8 mouse cellular contexts compared by ENCODE assay signal in the genomic region with DNA sequence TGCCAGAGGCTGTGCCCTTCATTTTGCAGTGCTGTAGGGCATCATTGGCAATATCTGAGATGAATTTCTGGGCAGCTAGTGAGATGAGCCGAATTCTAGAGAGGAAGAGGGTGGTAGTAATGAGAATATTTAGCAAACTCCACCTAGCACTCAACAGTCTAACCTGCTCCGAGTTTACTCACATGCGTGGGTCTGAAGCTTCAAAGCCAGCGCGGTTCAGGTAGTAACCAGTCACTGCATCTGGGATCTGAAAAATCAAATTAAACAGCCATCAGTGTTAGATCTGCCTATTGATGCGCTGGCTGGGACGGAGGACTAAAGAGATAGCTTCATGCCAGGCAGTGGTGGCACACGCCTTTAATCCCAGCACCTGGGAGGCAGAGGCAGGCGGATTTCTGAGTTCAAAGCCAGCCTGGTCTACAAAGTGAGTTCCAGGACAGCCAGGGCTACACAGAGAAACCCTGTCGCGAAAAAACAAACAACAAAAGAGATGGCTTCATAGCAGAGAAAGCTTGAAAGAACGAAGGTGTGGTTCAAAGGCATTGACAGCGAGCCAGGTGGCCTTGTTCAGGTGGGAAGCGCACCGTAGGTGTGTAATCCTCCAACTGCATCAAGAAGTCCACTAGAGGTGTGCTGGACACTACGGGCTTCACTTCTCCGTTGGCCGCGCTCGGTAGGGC. TPM values are rescaled to one million over a fixed set of nuclear protein-coding genes. Genes with fewer than 3 reads are reported as not detected.
A peak's percentile ranks its signal among the peaks of the same experiment; 100 is the strongest.
ATAC-seq and TF ChIP-seq lines count a peak whose summit lies in the region.
"Not testable (repeated sequence)": the region's sequence is repeated elsewhere in the genome, so short reads cannot be mapped to it uniquely, and the experiment has no call there.

No protein-coding gene starts in this region.

- H3K36me3 ChIP-seq in forebrain, embryonic 12.5 days (replicated peaks): peaks cover 50% of the 10 kb centered on the region
- peaks cover 63% of the 10 kb centered on the region for H3K36me3 ChIP-seq in heart, embryonic 14.5 days (ENCODE audit: control insufficient read depth, insufficient read depth, low read length)
- peaks cover 19% of the 10 kb centered on the region for H3K36me3 ChIP-seq in intestine, embryonic 15.5 days
- peaks cover 54% of the 10 kb centered on the region for H3K36me3 ChIP-seq in limb, embryonic 13.5 days
- peaks cover 44% of the 10 kb centered on the region for H3K36me3 ChIP-seq in lung, embryonic 15.5 days
- peaks cover 23% of the 10 kb centered on the region for H3K36me3 ChIP-seq in myocyte (ENCODE audit: control insufficient read depth, insufficient read depth)
- not testable (repeated sequence) for H3K36me3 ChIP-seq in testis, adult 2 months (ENCODE audit: control insufficient read depth, insufficient read depth, low read length)

- WGBS in forebrain, embryonic 12.5 days: 38% methylated on average over 20 of the region's 20 CpGs
- 31% methylated on average over 20 of the region's 20 CpGs for WGBS in heart, embryonic 14.5 days
- 33% methylated on average over 20 of the region's 20 CpGs for WGBS in intestine, embryonic 15.5 days
- 34% methylated on average over 20 of the region's 20 CpGs for WGBS in limb, embryonic 13.5 days
- WGBS in lung, embryonic 15.5 days: 28% methylated on average over 20 of the region's 20 CpGs

- peak overlapping the region; percentile 92 for H3K4me2 ChIP-seq in forebrain, embryonic 12.5 days
- peak overlapping the region; percentile 85 for H3K4me2 ChIP-seq in heart, embryonic 14.5 days (ENCODE audit: low read length)
- peak overlapping the region; percentile 82 for H3K4me2 ChIP-seq in intestine, embryonic 15.5 days (replicated peaks)
- peak overlapping the region; percentile 86 for H3K4me2 ChIP-seq in limb, embryonic 13.5 days (replicated peaks)
- peak overlapping the region; percentile 87 for H3K4me2 ChIP-seq in lung, embryonic 15.5 days
- peak overlapping the region; percentile 68 for H3K4me2 ChIP-seq in myocyte (ENCODE audit: low read depth)

- peak overlapping the region; percentile 51 for H3ac ChIP-seq in myocyte (ENCODE audit: control insufficient read depth, insufficient read length)

- TF ChIP-seq CTCF in testis, adult 2 months (IDR thresholded peaks at IDR 0.05; ENCODE audit: control insufficient read depth, insufficient read depth, insufficient replicate concordance, low read depth, low read length): not testable (repeated sequence)

- not testable (repeated sequence) for H3K4me1 ChIP-seq in brown adipose tissue, adult 24 weeks (ENCODE audit: control insufficient read depth, insufficient read depth, insufficient read length, low read length); testis, adult 2 months (ENCODE audit: control insufficient read depth, insufficient read depth, low read length)
- peaks cover 19% of the 10 kb centered on the region for H3K4me1 ChIP-seq in forebrain, embryonic 12.5 days
- peaks cover 3 to 15% of the 10 kb centered on the region in 2 experiments for H3K4me1 ChIP-seq in heart, embryonic 14.5 days (ENCODE audit: control insufficient read depth in 2 of 2, insufficient read depth in 2 of 2, low read length in 2 of 2)
- H3K4me1 ChIP-seq in intestine, embryonic 15.5 days (replicated peaks): peaks cover 13% of the 10 kb centered on the region; the same call in 1 of the 2 replicates
- peaks cover 26% of the 10 kb centered on the region for H3K4me1 ChIP-seq in limb, embryonic 13.5 days
- H3K4me1 ChIP-seq in lung, embryonic 15.5 days: peaks cover 26% of the 10 kb centered on the region

- H3K79me2 ChIP-seq in myocyte (ENCODE audit: control insufficient read depth, insufficient read depth): peaks cover 29% of the 10 kb centered on the region

- peak overlapping the region; percentile 49 for H3K27ac ChIP-seq in brown adipose tissue, adult 24 weeks (replicated peaks; ENCODE audit: low read depth, low read length)
- 0 out of 2 replicates have a peak overlapping the region, but pooled peaks have one; percentile 78 for H3K27ac ChIP-seq in forebrain, embryonic 12.5 days
- H3K27ac ChIP-seq in heart, embryonic 14.5 days (replicated peaks in 1 of 2; ENCODE audit: control insufficient read depth in 1 of 2, insufficient read depth in 1 of 2, low read depth in 2 of 2, low read length in 2 of 2): peak overlapping the region in 1 of 2 experiments; percentile 77; a peak in 3 of 4 replicates
- peak overlapping the region; percentile 79; the same call in 1 of the 2 replicates for H3K27ac ChIP-seq in intestine, embryonic 15.5 days
- not testable (repeated sequence) for H3K27ac ChIP-seq in limb, embryonic 13.5 days
- H3K27ac ChIP-seq in lung, embryonic 15.5 days: 0 out of 2 replicates have a peak overlapping the region, but pooled peaks have one; percentile 81
- peak overlapping the region; percentile 92 for H3K27ac ChIP-seq in testis, adult 2 months (ENCODE audit: control insufficient read depth, insufficient read depth, low read depth, low read length)

- H3K27me3 ChIP-seq in forebrain, embryonic 12.5 days; heart, embryonic 14.5 days (ENCODE audit: control insufficient read depth, insufficient read depth, low read length); intestine, embryonic 15.5 days (replicated peaks); limb, embryonic 13.5 days; lung, embryonic 15.5 days; myocyte (ENCODE audit: control insufficient read depth, insufficient read depth, insufficient read length); testis, adult 2 months (ENCODE audit: control insufficient read depth, insufficient read depth, low read length): not testable (repeated sequence)

- peak overlapping the region; percentile 75 for H3K4me3 ChIP-seq in brown adipose tissue, adult 24 weeks (ENCODE audit: insufficient read depth, low read depth, low read length)
- peak overlapping the region; percentile 93 for H3K4me3 ChIP-seq in forebrain, embryonic 12.5 days (replicated peaks)
- peak overlapping the region; percentile 73 to 87 for H3K4me3 ChIP-seq in heart, embryonic 14.5 days (ENCODE audit: control insufficient read depth in 1 of 2, insufficient read depth in 1 of 2, low read depth in 1 of 2, low read length in 2 of 2)
- peak overlapping the region; percentile 94 for H3K4me3 ChIP-seq in intestine, embryonic 15.5 days (replicated peaks)
- peak overlapping the region; percentile 93 for H3K4me3 ChIP-seq in limb, embryonic 13.5 days
- peak overlapping the region; percentile 96 for H3K4me3 ChIP-seq in lung, embryonic 15.5 days
- H3K4me3 ChIP-seq in myocyte: peak overlapping the region; percentile 32
- H3K4me3 ChIP-seq in testis, adult 2 months (ENCODE audit: control insufficient read depth, low read depth, low read length): peak overlapping the region; percentile 91

- peak; percentile 27; the same call in 1 of the 2 replicates for ATAC-seq in forebrain, embryonic 12.5 days (ENCODE audit: low FRiP score)
- not testable (repeated sequence) for ATAC-seq in heart, embryonic 14.5 days (ENCODE audit: insufficient number of reproducible peaks, insufficient read depth, low FRiP score, low read depth); intestine, embryonic 15.5 days; limb, embryonic 13.5 days (ENCODE audit: low FRiP score, low read depth); lung, embryonic 15.5 days (ENCODE audit: borderline replicate concordance, extremely low read depth, low FRiP score, low TSS enrichment)

- not testable (repeated sequence) for TF ChIP-seq POLR2A in myocyte (IDR thresholded peaks at IDR 0.05; ENCODE audit: insufficient read length, low read depth); testis, adult 2 months (IDR thresholded peaks at IDR 0.05; ENCODE audit: control insufficient read depth, low read depth, low read length)

- peak overlapping the region; percentile 92 for H3K9ac ChIP-seq in forebrain, embryonic 12.5 days
- peak overlapping the region; percentile 86 for H3K9ac ChIP-seq in heart, embryonic 14.5 days (ENCODE audit: low read length)
- peak overlapping the region; percentile 89 for H3K9ac ChIP-seq in intestine, embryonic 15.5 days
- H3K9ac ChIP-seq in limb, embryonic 13.5 days: peak overlapping the region; percentile 92
- peak overlapping the region; percentile 87 for H3K9ac ChIP-seq in lung, embryonic 15.5 days

- not testable (repeated sequence) for H3K9me3 ChIP-seq in forebrain, embryonic 12.5 days; heart, embryonic 14.5 days (ENCODE audit: control insufficient read depth, low read length); intestine, embryonic 15.5 days; limb, embryonic 13.5 days; lung, embryonic 15.5 days

RNA-seq across cellular contexts. Expression of a gene that starts 0.8 kb away (rescaled TPM):
- polyA plus RNA-seq in brown adipose tissue, adult 24 weeks (2012; ENCODE audit: insufficient read depth, insufficient read length, missing spikeins): 146 and 163 TPM in 2 replicates
- polyA plus RNA-seq in forebrain, embryonic 12.5 days (2016; fragmentation: Nextera tagmentation; extraction: Ambion mirVana): 145 and 170 TPM in 2 replicates
- polyA plus RNA-seq in heart, embryonic 14.5 days (2014; fragmentation: Nextera tagmentation; extraction: Ambion mirVana): 135 and 159 TPM in 2 replicates
- 134 and 140 TPM in 2 replicates for polyA plus RNA-seq in intestine, embryonic 15.5 days (2015; fragmentation: Nextera tagmentation; extraction: Ambion mirVana)
- 118 and 133 TPM in 2 replicates for polyA plus RNA-seq in limb, embryonic 13.5 days (2015; fragmentation: Nextera tagmentation; extraction: Ambion mirVana)
- 131 and 136 TPM in 2 replicates for polyA plus RNA-seq in lung, embryonic 15.5 days (2015; fragmentation: Nextera tagmentation; extraction: Ambion mirVana)
- polyA plus RNA-seq in myocyte (2012; fragmentation: generic; extraction: Trizol): 249 TPM
- 472 and 503 TPM in 2 replicates for polyA plus RNA-seq in testis, adult 2 months (2012; rRNA removed)

RNA-seq across cellular contexts. Expression of a gene that starts 6.2 kb away (rescaled TPM):
- polyA plus RNA-seq in brown adipose tissue, adult 24 weeks (2012; ENCODE audit: insufficient read depth, insufficient read length, missing spikeins): 5.7 and 11.3 TPM in 2 replicates
- polyA plus RNA-seq in forebrain, embryonic 12.5 days (2016; fragmentation: Nextera tagmentation; extraction: Ambion mirVana): 39.5 and 41.5 TPM in 2 replicates
- polyA plus RNA-seq in heart, embryonic 14.5 days (2014; fragmentation: Nextera tagmentation; extraction: Ambion mirVana): 19.6 and 22.4 TPM in 2 replicates
- 32.4 and 34.4 TPM in 2 replicates for polyA plus RNA-seq in intestine, embryonic 15.5 days (2015; fragmentation: Nextera tagmentation; extraction: Ambion mirVana)
- polyA plus RNA-seq in limb, embryonic 13.5 days (2015; fragmentation: Nextera tagmentation; extraction: Ambion mirVana): 44.0 and 44.3 TPM in 2 replicates
- polyA plus RNA-seq in lung, embryonic 15.5 days (2015; fragmentation: Nextera tagmentation; extraction: Ambion mirVana): 39.6 and 41.4 TPM in 2 replicates
- 15.5 TPM for polyA plus RNA-seq in myocyte (2012; fragmentation: generic; extraction: Trizol)
- 2.1 and 2.4 TPM in 2 replicates for polyA plus RNA-seq in testis, adult 2 months (2012; rRNA removed)

RNA-seq across cellular contexts. Expression of a gene that starts 7.0 kb away (rescaled TPM):
- 72.1 and 106 TPM in 2 replicates for polyA plus RNA-seq in brown adipose tissue, adult 24 weeks (2012; ENCODE audit: insufficient read depth, insufficient read length, missing spikeins)
- 184 and 187 TPM in 2 replicates for polyA plus RNA-seq in forebrain, embryonic 12.5 days (2016; fragmentation: Nextera tagmentation; extraction: Ambion mirVana)
- polyA plus RNA-seq in heart, embryonic 14.5 days (2014; fragmentation: Nextera tagmentation; extraction: Ambion mirVana): 401 and 404 TPM in 2 replicates
- 313 and 320 TPM in 2 replicates for polyA plus RNA-seq in intestine, embryonic 15.5 days (2015; fragmentation: Nextera tagmentation; extraction: Ambion mirVana)
- 312 and 317 TPM in 2 replicates for polyA plus RNA-seq in limb, embryonic 13.5 days (2015; fragmentation: Nextera tagmentation; extraction: Ambion mirVana)
- 383 and 394 TPM in 2 replicates for polyA plus RNA-seq in lung, embryonic 15.5 days (2015; fragmentation: Nextera tagmentation; extraction: Ambion mirVana)
- polyA plus RNA-seq in myocyte (2012; fragmentation: generic; extraction: Trizol): 250 TPM
- polyA plus RNA-seq in testis, adult 2 months (2012; rRNA removed): 42.9 and 44.0 TPM in 2 replicates

RNA-seq across cellular contexts. Expression of a gene that starts 8.6 kb away (rescaled TPM):
- polyA plus RNA-seq in brown adipose tissue, adult 24 weeks (2012; ENCODE audit: insufficient read depth, insufficient read length, missing spikeins): 64.0 and 83.2 TPM in 2 replicates
- polyA plus RNA-seq in forebrain, embryonic 12.5 days (2016; fragmentation: Nextera tagmentation; extraction: Ambion mirVana): 45.8 and 48.3 TPM in 2 replicates
- polyA plus RNA-seq in heart, embryonic 14.5 days (2014; fragmentation: Nextera tagmentation; extraction: Ambion mirVana): 89.2 and 104 TPM in 2 replicates
- 109 TPM in 2 replicates for polyA plus RNA-seq in intestine, embryonic 15.5 days (2015; fragmentation: Nextera tagmentation; extraction: Ambion mirVana)
- 42.5 and 50.8 TPM in 2 replicates for polyA plus RNA-seq in limb, embryonic 13.5 days (2015; fragmentation: Nextera tagmentation; extraction: Ambion mirVana)
- 73.4 and 78.8 TPM in 2 replicates for polyA plus RNA-seq in lung, embryonic 15.5 days (2015; fragmentation: Nextera tagmentation; extraction: Ambion mirVana)
- 40.4 TPM for polyA plus RNA-seq in myocyte (2012; fragmentation: generic; extraction: Trizol)
- 9.9 and 10.5 TPM in 2 replicates for polyA plus RNA-seq in testis, adult 2 months (2012; rRNA removed)

RNA-seq across cellular contexts. Expression of a gene that starts 44.1 kb away (rescaled TPM):
- polyA plus RNA-seq in brown adipose tissue, adult 24 weeks (2012; ENCODE audit: insufficient read depth, insufficient read length, missing spikeins): 0.55 and 0.71 TPM in 2 replicates
- 22.9 and 25.0 TPM in 2 replicates for polyA plus RNA-seq in forebrain, embryonic 12.5 days (2016; fragmentation: Nextera tagmentation; extraction: Ambion mirVana)
- polyA plus RNA-seq in heart, embryonic 14.5 days (2014; fragmentation: Nextera tagmentation; extraction: Ambion mirVana): 7.7 and 8.3 TPM in 2 replicates
- polyA plus RNA-seq in intestine, embryonic 15.5 days (2015; fragmentation: Nextera tagmentation; extraction: Ambion mirVana): 8.2 and 8.3 TPM in 2 replicates
- polyA plus RNA-seq in limb, embryonic 13.5 days (2015; fragmentation: Nextera tagmentation; extraction: Ambion mirVana): 20.5 and 22.2 TPM in 2 replicates
- 9.3 and 9.4 TPM in 2 replicates for polyA plus RNA-seq in lung, embryonic 15.5 days (2015; fragmentation: Nextera tagmentation; extraction: Ambion mirVana)
- 0.49 TPM for polyA plus RNA-seq in myocyte (2012; fragmentation: generic; extraction: Trizol)
- polyA plus RNA-seq in testis, adult 2 months (2012; rRNA removed): 3.2 and 5.5 TPM in 2 replicates

Comparison
In these comparisons a context has a peak if more than half of its experiments do, and no peak if none do; other contexts are left out.
1. H3K4me3 ChIP-seq: peak in every context shown above with its lines; median percentile 96 in lung, embryonic 15.5 days; 94 in intestine, embryonic 15.5 days; 93 in forebrain, embryonic 12.5 days; 93 in limb, embryonic 13.5 days; 91 in testis, adult 2 months; 80 in heart, embryonic 14.5 days; 75 in brown adipose tissue, adult 24 weeks; 32 in myocyte.